Mouse (Mus musculus) kidney, postnatal 0 days (tissue): ENCODE measurements around the gene Kiss1r. TPM values are rescaled to one million over a fixed set of nuclear protein-coding genes. Genes with fewer than 3 reads are reported as not detected.

Experiments used
- ATAC-seq: fragments of 200-750 bp; cut with Nextera tagmentation; replicated peaks from 2 replicates; pipeline ENCODE4 v1.8.0; 2017; ENCODE audit warnings: low read depth, moderate number of reproducible peaks, moderate TSS enrichment, moderate library complexity; ENCODE audit not compliant: low FRiP score
- DNase-seq: peaks from one replicate; pipeline ENCODE4 v3.0.0-alpha.2; 2016; ENCODE audit warnings: low spot score
- H3K27ac ChIP-seq: fragments of 300-500 bp; sonication (generic); 2 replicates; pipeline ENCODE4 v1.5.1; 2014; ENCODE audit warnings: mild to moderate bottlenecking
- H3K27me3 ChIP-seq: fragments of 300-500 bp; sonication (generic); 2 replicates; pipeline ENCODE4 v1.6.1; 2014; ENCODE audit warnings: low read length, mixed read lengths; ENCODE audit not compliant: insufficient read depth
- H3K36me3 ChIP-seq: fragments of 300-500 bp; sonication (generic); 2 replicates; pipeline ENCODE4 v1.6.1; 2014; ENCODE audit warnings: low read length, mixed read lengths; ENCODE audit not compliant: insufficient read depth
- H3K4me1 ChIP-seq: fragments of 300-500 bp; sonication (generic); replicated peaks from 2 replicates; pipeline ENCODE4 v1.6.1; 2014; ENCODE audit warnings: antibody characterized with exemption, low read length, mixed read lengths; ENCODE audit not compliant: insufficient read depth
- H3K4me2 ChIP-seq: fragments of 300-500 bp; sonication (generic); 2 replicates; pipeline ENCODE4 v1.6.1; 2014; ENCODE audit warnings: mild to moderate bottlenecking, low read length, moderate library complexity, mixed read lengths
- H3K4me3 ChIP-seq: fragments of 300-500 bp; sonication (generic); replicated peaks from 2 replicates; pipeline ENCODE4 v1.5.1; 2014; ENCODE audit warnings: low read depth, low read length
- H3K9ac ChIP-seq: fragments of 300-500 bp; sonication (generic); 2 replicates; pipeline ENCODE4 v1.6.1; 2014; ENCODE audit warnings: low read depth, low read length
- H3K9me3 ChIP-seq: fragments of 300-500 bp; sonication (generic); replicated peaks from 2 replicates; pipeline ENCODE4 v1.6.1; 2016; ENCODE audit warnings: low read length, inconsistent platforms, mixed read lengths
- CTCF ChIP-seq: IDR thresholded peaks from 2 replicates; pipeline ENCODE4 v1.5.1; 2016; ENCODE audit warnings: antibody characterized with exemption, low read depth, mild to moderate bottlenecking, moderate library complexity
- WGBS: fragments of 180-500 bp; shearing (Covaris S2); extraction: QIAGEN DNeasy Blood & Tissue Kit; methylation state at CpG from one replicate; pipeline ENCODE4 v1.1.7; 2014; 5-methylcytosine and 5-hydroxymethylcytosine counted together
- polyA plus RNA-seq: library from polyadenylated mRNA; unstranded; fragments of >200 nt; fragmentation: Nextera tagmentation; extraction: Ambion mirVana; gene quantifications from 2 replicates; pipeline ENCODE4 v1.2.1, GENCODE M21; 2015

Gene Kiss1r
- polyA plus RNA-seq, 1 experiment from 2014 or later = 1.6 TPM

DNA sequence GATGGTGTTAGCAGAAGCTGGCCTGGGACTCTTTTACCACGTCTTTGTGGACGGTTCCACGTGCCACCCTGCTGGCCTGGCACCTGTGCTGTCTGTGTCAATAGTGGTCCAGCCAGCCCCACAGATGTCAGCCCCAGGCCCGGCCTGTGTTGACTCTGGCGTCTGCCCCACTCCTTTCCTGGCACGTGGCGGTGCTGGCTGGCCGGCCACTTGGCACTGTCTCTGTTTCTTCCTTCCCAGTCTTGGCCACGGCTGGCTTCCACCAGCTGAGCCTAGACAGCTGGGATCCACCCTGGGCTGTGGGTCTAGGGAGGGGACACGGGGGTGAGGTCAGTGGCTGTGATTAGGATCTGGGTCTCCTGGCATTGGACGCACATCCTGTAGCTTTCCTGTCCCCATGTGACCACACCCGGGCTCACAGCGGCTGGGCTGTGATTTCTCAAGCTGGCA, 17.5 kb downstream of the Kiss1r start:
- TF ChIP-seq CTCF = no peak
- no peak overlapping the region; the same call in 1 of the 2 replicates for H3K4me2 ChIP-seq
- DNase-seq (peak; percentile 69), ATAC-seq (0 out of 2 replicates have a peak, but pooled peaks have one; percentile 23)
- peak overlapping the region; percentile 15 for H3K27ac ChIP-seq
- H3K36me3 ChIP-seq = peaks cover 16% of the 10 kb centered on the region
- no peaks in the 10 kb centered on the region for H3K27me3 ChIP-seq
- H3K4me1 ChIP-seq = peaks cover 66% of the 10 kb centered on the region
- 39% methylated on average over 13 of the region's 13 CpGs for WGBS
- H3K9ac ChIP-seq = peak overlapping the region; percentile 27; the same call in 1 of the 2 replicates
- no peak overlapping the region for H3K4me3 ChIP-seq
- no peaks in the 10 kb centered on the region for H3K9me3 ChIP-seq

DNA sequence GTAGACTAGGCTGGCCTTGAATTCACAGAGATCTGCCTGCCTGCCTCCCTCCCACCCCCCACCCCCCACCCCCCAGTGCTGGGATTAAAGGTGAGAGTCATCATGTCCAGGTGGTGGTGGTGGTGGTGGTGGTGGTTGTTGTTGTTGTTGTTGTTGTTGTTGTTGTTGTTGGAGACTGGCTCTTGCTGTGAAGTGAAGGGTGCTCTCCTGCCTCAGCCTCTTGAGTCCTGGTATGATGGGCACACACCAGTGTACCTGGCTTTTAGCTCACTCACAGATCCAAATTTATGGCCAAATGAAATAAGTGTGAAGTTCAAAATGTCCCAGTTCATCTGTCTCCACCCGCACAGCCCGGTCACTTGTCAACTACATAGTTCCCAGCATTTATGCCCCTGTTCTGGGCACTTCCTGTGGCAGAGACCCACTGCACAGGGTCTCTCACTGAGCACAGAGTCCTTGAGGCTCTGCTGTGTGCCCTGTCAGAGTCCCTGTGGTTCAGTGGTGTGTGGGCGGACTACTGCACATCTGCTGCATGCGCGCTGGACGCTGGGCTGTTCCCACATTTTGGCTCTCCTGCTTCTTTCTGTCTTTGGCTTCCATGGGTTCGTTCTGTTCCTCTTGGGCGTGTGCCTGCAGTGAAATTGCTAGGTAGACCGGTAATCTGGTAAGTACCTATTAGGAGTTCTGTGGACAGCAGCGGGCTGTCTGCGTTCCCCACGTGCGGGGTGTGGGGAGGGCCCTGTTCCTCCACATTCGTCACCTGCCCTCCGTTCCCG, 18.2 kb downstream of the Kiss1r start:
- Histone ChIP-seq H3K4me3 (no peak overlapping the region), H3K9me3 (no peaks in the 10 kb centered on the region), H3K9ac (no peak overlapping the region), H3K27ac (peak overlapping the region; percentile 15), H3K36me3 (peaks cover 16% of the 10 kb centered on the region), H3K4me2 (no peak overlapping the region), H3K27me3 (no peaks in the 10 kb centered on the region), H3K4me1 (peaks cover 63% of the 10 kb centered on the region)
- TF ChIP-seq CTCF = no peak
- no peak for ATAC-seq
- 78% methylated on average over 16 of the region's 16 CpGs for WGBS
- no peak for DNase-seq

DNA sequence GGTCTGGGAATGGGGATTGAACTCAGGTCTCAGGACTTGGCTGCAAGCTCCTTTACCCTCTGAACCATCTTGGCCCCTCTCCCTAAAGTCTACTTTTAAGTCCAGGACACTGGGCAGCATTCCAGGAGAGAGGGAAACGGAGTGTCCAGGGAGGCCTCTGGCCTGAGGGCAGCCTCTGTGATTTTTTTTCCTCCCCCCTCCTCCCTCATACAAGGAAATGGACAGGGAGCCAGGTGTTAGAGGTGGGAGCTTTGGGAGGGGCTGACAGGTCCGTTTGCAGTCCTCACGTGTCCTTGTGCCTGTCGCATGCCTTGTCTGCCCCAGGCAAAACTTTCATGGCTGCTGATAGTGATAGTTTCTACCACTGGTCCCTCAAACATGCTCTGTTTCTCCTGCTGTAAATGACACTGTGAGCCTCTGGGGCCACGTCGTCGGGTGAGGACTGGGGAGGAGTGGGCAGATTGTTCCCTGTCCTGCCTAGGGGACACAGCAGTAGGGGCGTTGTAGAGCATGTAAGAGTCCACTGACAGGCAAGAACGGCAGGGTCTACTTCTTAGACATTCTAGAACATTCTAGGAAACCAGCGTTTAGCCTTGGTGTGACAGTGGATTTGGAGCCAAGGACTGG, 19.6 kb downstream of the Kiss1r start:
- H3K4me2 ChIP-seq = 0 out of 2 replicates have a peak overlapping the region, but pooled peaks have one; percentile 3
- peaks cover 11% of the 10 kb centered on the region; the same call in 1 of the 2 replicates for H3K36me3 ChIP-seq
- H3K4me3 ChIP-seq = no peak overlapping the region
- H3K4me1 ChIP-seq = peaks cover 66% of the 10 kb centered on the region
- TF ChIP-seq CTCF = no peak
- H3K27me3 ChIP-seq = no peaks in the 10 kb centered on the region
- ATAC-seq (no peak), DNase-seq (no peak)
- H3K9ac ChIP-seq = no peak overlapping the region
- 40% methylated on average over 10 of the region's 10 CpGs for WGBS
- H3K27ac ChIP-seq = peak overlapping the region; percentile 90
- no peaks in the 10 kb centered on the region for H3K9me3 ChIP-seq

DNA sequence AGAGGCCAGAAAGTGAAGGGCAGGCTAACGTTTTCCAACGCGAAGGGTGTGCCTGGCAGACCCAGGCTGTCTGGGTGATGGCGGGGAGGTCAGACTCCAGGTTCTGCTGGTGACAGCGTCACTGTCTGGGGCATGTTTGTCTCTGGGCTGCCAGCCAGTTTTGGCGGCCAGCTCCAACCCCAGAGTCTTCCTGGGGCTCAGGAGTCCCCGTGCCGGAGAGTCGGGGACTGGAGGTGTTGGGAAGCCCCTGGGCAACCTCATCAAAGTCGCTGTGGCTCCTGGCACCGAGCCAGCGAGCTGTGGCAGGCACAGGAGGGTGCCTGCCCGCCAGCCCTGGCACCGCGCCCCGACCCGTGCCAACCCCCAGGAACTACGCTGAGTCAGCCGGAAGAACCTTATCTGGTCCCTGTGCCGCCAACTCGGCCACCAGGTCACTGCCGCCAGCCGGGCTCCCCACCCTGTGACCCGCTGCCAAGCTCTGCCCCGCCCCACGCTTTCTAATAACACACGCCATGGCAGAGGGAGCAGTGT, 20.2 kb downstream of the Kiss1r start:
- Histone ChIP-seq H3K36me3 (peaks cover 8% of the 10 kb centered on the region; the same call in 1 of the 2 replicates), H3K27me3 (no peaks in the 10 kb centered on the region), H3K4me3 (no peak overlapping the region), H3K27ac (peak overlapping the region; percentile 90), H3K4me2 (0 out of 2 replicates have a peak overlapping the region, but pooled peaks have one; percentile 3), H3K9ac (no peak overlapping the region), H3K9me3 (no peaks in the 10 kb centered on the region), H3K4me1 (peaks cover 66% of the 10 kb centered on the region)
- TF ChIP-seq CTCF = no peak
- no peak for DNase-seq
- 45% methylated on average over 27 of the region's 27 CpGs for WGBS
- no peak for ATAC-seq

DNA sequence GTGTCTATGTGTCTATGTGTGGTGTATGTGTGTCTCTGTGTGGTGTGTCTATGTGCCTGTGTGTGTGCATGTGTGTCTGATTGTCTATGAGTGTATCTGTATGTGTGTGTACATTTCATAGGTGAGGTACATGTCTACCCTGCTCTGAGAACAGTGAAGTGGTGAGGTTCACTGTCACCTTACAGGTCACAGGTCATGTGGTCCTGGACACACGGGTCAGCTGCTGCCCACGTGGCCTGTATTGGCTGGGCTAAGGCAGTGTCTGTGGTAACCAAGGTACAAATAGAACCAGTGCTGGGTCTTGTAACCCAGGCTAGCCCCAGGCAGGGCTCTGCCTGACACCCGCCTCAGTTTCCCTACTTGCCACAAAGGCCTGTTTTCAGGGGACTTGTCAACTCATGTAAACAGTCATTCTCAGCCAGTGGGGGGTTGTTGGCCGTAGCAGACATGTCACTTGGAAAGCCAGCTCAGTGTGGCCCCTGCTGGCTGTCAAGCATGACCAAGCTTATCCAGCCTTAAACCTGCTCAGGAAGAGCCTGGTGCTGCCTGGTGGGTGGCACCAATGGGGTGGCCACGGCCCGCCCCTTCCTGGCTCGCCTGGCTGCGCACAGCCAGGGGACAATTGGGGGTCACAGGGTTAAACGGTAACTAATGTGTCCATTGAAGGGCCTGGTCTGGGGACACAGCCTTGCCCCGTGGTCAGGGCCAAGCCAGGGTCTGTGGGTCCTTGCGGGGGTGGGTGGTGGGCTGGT, 21.2 kb downstream of the Kiss1r start:
- TF ChIP-seq CTCF = 0 out of 2 replicates have a peak, but pooled peaks have one; percentile 2
- Histone ChIP-seq H3K9ac (no peak overlapping the region), H3K4me2 (no peak overlapping the region), H3K4me3 (no peak overlapping the region), H3K27ac (peak overlapping the region; percentile 90), H3K4me1 (peaks cover 57% of the 10 kb centered on the region), H3K27me3 (no peaks in the 10 kb centered on the region), H3K9me3 (no peaks in the 10 kb centered on the region), H3K36me3 (peaks cover 4% of the 10 kb centered on the region; the same call in 1 of the 2 replicates)
- WGBS = 53% methylated on average over 11 of the region's 11 CpGs
- peak; percentile 72 for ATAC-seq
- DNase-seq = no peak

DNA sequence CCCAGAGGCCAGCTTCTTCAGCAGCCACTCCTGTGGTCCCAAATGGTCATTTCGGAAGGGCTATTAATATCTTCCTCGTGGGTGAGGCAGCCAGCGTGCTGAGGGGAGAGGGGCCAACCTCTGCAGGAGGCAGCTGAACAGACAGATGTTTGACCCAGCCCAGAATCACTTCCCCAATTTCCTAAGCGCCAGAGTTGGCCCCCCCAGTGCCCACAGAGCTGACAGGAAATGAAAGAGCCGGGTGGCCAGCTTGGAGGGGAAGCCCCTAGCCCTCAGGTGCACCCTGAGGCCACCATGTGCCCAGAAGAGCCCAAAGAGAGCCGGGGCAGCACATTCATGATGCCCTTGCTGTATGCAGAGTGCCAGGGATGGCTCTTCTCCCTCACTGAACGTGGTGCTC, 24.0 kb downstream of the Kiss1r start:
- 50% methylated on average over 7 of the region's 7 CpGs for WGBS
- H3K9ac ChIP-seq = no peak overlapping the region
- ATAC-seq (no peak), DNase-seq (no peak)
- H3K4me3 ChIP-seq = no peak overlapping the region
- peaks cover 42% of the 10 kb centered on the region for H3K4me1 ChIP-seq
- no peaks in the 10 kb centered on the region for H3K36me3 ChIP-seq
- TF ChIP-seq CTCF = no peak
- H3K27ac ChIP-seq = no peak overlapping the region
- H3K9me3 ChIP-seq = no peaks in the 10 kb centered on the region
- no peaks in the 10 kb centered on the region for H3K27me3 ChIP-seq
- no peak overlapping the region for H3K4me2 ChIP-seq
